Mouse (Mus musculus) MEL-GATA-1-ER (cell line): Measurements from ENCODE around the gene Dnmbp.
A peak's percentile ranks its signal among the peaks of the same experiment; 100 is the strongest.
"Not testable (repeated sequence)": the region's sequence is repeated elsewhere in the genome, so short reads cannot be mapped to it uniquely, and the experiment has no call there.

Experiments
- DNase-seq: peaks from one replicate; pipeline ENCODE4 v3.0.0-alpha.2; 2012; ENCODE audit warnings: low read depth; ENCODE audit errors: extremely low read depth

Gene Dnmbp

DNA sequence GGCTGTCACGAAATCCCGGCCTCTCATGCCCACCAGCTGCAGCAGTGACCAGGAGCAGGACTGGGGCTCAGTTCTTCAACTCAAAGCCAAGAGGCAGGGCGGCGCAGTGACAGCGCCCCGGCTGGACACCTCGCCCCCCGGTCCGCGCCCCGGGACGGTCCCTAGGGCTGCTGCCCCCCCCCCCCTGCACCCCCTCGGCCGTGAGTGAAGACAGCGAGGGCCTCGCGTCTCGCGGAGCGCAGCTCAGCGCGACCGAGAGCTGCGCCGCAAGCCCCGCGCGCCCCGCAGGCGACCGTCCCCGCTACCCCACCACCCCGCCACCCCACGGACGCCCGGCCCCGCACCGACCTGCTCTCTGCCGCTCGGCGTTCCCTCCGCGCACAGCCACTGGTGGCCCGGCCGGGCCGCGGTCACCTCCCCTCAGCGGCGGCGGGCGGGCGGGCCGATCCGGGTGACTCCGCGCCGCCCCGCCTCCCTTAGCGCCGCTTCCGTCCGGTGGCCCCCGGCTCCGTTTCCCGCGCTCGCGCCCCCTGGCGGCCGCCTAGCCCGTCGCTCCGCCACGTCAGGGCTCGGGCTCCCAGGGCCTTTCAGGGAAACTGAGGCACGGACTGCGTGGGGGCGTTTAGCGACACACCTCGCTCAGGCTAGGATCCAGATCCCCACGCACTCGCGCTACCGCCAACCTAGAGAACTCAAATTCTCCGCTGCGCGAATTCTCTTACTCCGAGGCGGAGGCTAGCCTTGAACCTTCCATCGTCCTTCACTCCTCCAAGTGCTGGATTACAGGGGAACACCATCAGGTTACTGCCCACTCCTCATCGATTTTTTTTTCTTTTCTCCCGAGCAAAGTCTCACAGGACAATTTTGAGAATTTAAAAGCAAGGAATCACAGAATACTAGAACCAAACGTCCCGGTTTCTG lies at the start of gene Dnmbp:
Gene Dnmbp, minus strand, starts transcription at position 423 of the 921 bp plus-strand sequence.
- no peak for DNase-seq

DNA sequence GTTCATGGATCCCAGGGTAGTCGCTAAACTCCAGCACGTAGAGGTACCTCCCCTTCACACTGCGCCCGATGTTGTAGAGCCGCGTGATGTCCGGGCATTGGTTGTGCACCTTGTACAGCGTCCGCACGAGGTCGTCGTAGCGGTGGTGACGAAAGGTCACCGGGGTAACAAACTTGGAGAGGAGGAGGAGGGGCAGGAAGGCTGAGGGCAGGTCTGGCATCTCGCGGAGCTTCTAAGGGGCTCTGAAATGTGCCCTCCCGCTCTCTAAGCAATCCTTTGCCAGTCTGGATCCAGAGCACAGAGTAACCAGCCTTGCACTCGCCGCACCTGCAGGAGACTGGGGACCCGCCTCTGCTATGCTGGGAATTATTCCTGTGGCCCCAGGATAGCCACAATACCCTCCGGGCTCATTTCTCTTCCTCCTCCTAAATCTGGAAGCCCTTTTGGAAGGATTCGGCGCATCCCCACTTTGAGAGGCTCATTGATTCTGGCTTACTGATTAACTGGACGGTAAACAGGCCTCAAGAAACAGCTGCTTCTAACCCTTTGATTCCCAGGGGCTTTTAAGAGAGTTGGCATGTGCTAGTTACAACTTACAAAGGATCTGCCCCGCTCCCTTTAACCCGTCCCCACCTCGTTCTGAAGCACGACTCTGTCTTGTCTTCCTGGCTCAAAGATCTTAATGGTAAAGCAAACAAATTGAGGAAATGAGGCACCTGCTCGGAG lies 46.2 kb upstream of the Dnmbp start, which contains the start of gene Cpn1:
Gene Cpn1, minus strand, starts transcription at position 488 of the 726 bp plus-strand sequence.
- DNase-seq: no peak

DNA sequence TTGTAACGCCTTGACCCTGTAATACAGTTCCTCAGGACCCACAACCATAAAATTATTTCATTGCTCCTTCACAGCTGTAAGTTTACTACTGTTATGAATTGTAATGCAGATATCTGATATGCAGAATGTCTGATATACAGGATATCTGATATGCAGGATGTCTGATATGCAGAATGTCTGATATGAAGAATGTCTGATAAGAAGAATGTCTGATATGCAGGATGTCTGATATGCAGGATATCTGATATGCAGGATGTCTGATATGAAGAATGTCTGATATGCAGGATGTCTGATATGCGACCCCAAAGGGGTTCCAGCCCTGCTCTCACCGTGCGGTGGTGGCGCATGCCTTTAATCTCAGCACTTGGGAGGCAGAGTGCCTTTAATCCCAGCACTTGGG lies 42.0 kb upstream of the Dnmbp start:
- no peak for DNase-seq

DNA sequence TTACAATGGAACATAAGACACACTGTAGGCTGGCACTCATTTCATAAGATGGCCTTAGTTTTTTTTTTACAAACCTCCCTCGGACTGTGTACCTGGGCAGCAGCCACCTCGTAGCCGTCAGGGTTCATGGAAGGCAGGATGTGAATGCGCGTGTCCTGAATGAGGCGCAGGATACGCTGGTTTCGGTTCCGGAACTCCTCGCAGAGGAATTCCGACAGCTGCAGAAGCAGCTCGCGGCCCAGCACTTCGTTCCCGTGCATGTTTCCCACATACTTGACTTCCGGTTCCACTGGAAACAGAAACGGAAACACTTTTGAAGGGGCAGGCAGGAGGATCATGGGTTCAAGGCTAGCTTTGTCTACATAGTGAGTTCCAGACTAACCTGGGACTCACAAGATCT lies 40.7 kb upstream of the Dnmbp start:
- no peak for DNase-seq

DNA sequence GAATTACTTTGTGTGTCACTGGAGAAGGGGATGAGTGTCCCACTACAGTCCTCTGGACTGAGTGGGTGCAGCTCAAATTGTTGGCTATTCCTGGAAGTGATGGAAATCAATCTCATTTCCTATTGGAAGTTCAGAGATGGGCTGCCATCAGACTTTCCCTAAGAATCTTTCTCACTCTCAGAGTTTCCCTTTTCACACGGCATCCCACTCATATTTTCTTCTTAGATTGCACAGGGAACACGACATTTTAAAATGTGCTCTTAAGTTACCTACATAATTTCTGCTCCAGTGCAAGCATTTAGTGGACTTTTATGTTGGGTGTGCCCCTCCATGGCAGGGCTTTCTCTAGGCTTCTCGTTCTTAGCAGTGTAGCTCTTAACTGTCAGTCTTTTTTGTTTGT lies 37.8 kb upstream of the Dnmbp start:
- no peak for DNase-seq

DNA sequence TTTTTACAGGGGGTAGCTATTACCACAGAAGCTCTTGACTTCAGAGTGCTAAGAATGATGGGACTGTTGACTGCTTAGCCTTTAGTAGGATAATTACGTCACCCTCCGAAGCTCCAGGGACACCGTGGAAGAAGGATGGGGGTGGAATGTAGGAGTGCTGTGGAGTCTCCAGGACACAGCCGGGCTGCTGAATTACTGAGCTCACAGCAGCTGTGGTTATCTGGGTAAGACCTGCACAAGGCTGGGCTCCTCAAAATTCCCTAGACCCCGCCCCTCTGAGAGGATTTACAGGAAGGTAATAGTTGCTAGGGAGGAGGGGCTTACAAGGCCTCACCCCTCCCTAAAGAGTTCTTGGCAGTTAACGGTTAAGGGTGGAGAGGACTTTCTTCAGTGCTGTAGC lies 36.7 kb upstream of the Dnmbp start:
- DNase-seq: no peak

DNA sequence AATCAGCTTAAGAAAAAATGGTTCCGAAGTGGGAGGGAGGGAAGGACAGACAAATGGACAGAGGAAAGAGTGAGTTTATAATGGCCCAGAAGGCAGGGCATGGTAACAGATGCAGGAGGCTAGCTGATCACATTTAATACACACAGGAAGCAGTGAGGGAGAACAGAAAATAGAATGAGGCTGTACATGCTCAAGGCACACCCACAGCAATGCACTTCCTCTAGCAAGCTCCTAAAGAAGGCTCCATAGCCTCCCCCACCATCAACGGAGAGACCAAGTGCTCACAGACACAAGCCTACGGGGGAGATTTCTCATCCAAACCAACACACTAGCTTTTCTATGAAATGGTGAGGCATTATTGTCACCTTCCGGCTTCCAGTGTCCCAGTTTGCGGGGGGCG lies 34.2 kb upstream of the Dnmbp start:
- no peak for DNase-seq

DNA sequence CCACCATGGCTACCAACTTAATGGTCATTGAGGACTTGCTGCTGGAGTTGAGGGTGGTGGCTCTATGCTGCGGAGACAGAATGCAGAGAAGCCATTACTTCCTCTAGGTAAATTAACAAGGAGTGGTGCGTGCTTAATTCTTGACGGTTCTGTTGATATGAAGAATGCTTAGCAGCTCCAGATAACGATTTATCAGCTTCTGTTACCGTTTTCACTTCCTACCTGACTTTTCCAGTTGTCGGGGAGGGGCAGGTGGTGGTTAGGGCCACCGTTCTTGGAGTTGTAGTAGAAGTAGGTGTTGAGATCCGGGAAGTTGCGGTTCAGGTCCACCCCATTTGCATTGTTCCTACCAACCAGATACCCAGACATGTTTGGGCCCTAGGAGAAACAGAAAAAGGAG lies 33.7 kb upstream of the Dnmbp start:
- no peak for DNase-seq

DNA sequence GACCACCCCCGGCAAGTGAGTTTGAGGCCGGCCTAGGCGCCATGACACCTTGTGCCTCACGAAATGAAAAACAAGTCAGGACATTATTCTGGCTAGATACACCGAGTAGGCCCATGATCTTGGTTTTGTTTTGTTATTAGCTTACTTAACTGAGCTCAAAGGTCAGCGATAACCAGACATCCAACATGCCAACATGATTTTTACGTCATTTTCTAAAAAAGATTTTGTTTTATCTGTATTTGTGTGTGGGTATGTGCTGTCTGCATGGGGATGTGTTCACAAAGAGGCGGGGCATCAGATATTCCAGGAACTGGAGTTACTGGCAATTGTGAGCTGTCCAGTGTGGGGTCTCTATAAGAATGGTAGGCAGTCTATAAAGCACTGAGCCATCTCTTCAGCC lies 32.1 kb upstream of the Dnmbp start:
- DNase-seq: no peak

DNA sequence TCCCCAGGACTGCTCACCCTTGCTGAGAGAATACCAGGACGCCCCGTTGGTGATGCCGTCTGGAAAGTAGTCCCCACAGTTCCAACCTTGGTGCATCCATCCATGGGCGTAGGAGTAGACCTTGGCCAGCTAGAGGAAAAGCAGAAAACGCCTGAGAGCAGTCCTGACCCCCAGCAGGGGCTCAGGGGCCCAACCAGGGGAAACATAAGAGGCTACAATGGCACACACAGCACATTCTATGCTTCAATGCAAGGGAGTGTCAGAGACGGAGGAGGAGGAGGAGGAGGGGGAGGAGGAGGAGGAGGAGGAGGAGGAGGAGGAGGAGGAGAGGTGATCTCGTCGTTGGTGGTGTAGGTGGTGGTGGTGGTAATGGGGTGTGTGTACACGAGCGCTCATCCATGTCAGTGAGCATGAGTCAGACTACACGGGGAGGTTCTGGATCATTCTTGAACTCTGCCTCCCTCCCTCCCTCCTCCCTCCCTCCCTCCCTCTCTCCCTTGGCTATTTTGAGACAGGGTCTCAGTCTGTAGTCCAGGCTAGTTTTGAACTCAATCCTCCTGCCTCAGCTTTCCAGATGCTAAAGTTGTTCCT lies 28.5 kb upstream of the Dnmbp start:
- DNase-seq: no peak

DNA sequence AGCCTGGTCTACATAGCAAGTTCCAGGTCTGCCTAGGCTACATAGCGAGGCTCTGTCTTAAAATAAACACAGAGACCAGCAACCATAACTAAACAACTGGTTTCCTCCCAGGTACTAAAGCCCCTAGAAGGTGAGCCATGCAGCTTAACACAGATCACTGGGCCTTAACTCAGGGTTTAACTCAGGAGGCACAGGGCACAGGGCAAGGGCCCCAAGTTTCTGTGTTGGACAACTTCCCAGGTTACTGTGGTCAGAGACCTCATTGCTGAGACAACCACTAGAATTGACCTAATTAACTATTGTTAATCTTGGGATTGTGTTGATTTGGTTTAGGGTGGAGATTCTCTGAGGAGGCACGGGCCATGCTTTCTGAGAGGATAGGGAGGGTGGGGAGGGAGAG lies 26.5 kb upstream of the Dnmbp start:
- DNase-seq: no peak

DNA sequence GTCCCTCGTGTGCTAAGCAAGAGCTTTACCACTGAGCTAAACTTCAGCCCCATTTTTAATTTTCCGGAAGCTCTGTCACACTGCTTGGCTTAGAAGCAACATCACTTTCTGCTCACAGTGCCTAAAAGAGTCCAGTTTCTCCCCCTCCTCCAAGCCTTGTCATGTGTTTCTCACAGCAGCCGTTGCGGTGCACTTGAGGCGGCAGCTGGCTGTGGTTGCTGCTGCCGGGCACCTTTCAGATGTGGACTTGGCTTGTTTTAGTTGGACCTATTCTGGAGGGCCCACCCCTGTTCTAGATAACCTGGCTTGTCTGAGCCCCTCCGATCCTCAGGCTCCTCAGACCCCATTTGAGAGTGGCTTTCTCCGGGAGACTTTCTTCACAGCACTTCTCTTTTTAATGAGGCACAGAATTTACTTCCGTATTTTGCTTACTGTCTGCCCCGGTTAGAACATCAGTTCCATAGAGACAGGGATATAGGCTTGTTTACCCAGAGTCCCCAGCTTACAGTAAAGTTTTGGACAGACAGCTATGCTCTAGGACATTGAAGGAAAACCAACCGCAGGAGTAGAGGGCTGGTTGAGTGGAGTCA lies 25.6 kb upstream of the Dnmbp start:
- DNase-seq: peak; percentile 58

DNA sequence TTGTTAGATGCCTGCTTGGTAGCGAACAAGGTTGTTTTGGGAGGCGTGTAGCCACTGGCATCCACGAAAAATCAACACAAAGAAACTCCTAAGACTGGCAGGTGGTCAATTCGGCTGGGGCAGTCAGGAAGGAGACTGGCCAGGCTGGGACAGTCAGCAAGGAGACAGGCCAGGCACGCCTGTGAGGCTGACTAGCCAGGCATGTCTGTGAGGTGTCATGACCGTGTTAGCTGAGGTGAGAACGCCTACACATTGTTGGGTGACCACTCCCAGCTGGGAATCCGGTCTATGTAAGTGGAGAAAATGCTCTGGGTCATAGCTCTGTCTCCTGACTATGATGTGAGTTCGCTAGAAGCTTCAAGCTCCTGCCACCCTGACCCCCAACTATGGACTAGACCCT lies 22.8 kb upstream of the Dnmbp start:
- no peak for DNase-seq

DNA sequence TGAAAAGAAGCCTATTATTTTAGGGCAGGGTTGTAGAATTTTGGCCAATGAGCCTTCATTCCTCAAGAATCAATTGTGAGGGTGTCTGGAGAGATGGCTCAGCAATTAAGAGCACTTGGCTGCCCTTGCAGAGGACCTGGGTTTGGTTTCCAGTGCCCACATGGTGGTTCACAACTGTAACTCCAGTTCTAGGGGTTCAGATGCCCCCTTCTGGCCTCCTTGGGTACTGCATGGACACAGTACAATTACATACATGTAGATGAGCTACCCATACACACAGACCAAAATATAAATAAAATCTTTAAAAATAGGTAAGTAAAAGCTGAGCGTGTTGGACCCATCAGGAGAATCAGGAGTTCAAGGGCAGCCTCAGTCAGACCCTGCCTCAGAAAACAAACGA lies 21.2 kb upstream of the Dnmbp start:
- no peak for DNase-seq

DNA sequence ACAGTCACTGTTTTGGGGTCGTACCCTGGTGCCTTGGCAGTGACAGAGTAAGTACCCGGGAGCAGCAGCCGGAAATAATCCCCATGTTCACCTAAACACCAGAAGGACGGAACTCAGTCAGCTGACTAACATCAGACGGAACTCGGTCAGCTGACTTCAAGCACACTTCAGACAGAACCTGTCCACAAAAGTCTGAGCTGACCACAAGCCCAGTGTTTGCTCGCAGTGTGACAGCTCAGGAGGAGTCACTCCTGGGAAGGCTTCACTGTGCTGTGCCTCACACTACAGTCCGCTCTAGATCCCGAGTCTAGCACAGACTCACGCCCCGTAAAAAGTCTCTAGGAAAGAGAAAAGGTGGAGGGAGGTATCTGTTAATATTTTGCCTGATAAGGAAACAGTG lies 20.0 kb upstream of the Dnmbp start:
- DNase-seq: no peak

DNA sequence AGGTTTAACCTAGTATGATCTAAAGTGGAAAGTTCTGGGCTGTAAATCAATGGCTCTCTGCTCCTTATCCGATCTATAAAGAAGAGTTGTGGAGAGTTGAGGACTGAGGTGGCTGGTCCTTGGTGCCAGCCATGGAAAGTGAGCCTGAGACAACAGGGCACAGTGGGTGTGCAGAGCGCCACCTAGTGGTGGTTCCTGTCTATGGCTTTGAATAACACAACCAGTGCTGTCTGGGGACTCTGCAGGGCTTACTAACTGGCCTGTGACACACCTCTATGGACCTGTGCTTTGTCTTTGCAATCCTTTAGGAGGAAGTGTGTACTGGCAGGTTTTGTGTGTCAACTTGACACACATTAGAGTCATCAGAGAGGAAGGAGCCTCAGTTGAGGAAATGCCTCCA lies 19.2 kb upstream of the Dnmbp start:
- peak; percentile 67 for DNase-seq

DNA sequence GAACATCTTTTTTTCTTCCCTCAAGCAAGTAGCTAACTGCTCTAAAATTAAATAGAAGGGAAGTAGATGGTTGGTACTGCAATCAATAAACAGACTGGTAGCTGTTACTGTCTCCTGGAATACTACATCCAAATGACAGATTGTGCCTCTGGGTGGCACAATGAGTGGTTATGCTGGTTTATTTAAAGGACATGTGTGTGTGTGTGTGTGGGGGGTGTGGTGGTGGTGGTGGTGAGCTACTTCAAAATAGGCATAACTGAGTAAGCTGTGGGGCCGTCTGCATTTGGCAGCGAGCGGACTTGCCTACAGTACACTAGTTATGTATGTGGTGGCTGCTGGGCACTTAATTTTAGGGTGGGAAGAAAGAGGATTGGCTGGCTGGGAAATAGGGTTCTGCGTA lies 17.9 kb upstream of the Dnmbp start:
- no peak for DNase-seq

DNA sequence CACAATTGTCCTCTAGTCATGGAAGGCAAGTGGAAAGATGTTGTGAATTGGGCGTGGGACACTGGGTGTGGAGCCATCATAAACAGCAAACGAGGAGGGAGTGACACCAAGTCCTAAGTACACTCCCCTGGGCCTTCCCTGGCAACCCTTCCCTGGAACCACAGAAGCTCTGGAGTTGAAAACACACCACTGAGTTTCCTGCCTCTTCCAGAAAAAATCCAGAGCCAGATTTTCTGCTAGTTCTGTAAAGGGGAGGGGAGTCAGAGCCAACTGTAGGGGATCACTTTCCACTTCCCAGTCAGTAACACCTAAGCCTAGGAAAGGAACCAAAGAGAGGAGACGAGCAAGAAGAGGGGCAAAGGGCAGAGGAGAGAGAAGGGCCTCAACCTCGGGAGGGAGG lies 17.4 kb upstream of the Dnmbp start:
- DNase-seq: no peak

DNA sequence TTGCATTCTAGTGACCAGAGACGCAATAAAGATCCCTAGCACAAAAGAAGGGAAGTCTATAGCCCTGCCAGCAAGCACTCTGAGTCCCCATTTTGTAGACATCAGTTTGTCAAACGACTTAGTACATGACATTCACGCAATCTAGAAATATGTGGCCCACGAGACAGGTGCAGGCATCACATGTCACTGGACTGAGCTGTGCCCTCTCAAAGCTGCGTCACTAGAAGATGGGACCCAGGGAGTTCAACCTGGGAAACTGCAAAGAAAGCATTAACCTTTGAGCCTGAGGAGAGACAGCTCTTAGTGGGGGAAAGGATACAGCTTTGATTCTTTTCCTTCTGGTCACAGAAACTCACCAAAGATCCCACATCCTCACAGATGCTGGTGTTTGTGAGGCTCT lies 15.3 kb upstream of the Dnmbp start:
- no peak for DNase-seq

DNA sequence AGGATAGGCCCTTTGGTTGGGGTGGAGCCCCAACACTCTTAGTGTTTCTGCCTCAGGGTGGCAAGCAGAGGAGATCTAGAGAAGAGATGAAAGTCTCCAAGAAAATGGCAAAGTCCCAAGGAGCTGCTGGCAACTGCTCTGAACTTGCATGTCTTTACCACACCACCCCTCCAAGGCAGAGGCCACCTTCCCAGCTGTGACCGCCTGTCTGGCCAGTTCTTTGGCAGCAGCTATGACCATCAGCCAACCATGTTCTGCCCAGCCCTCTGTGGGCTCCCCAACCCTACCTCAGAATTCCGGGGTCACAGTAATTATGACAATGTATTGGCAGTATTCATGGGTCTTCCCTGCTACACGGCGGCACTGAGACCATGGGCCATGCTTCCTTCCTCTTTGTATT lies 14.9 kb upstream of the Dnmbp start:
- DNase-seq: no peak

DNA sequence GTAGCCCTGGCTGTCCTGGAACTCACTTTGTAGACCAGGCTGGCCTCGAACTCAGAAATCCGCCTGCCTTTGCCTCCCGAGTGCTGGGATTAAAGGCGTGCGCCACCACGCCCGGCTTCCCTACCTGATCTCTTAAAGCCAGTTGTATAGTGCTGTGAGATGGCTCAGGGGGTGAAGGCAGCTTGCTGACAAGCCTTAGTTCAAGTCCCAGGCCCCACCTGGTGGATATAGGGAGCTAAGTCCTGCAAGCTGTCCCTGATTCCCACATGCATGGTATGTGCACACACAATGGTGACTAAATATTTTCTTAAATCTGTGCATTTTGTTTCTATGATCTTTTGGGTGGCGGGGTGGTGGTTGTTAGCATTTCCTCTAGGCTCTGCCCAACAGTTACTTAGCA lies 12.9 kb upstream of the Dnmbp start:
- not testable (repeated sequence) for DNase-seq
